Comparison of ENCODE assay signal across 21 mouse cellular contexts in genomic region chr5:88999793-89000192, GRCm38 (mm10).
DNase-seq lines count a peak whose midpoint lies in the region; ATAC-seq lines count a peak whose summit lies in the region.
"Had no signal": no experiment of that assay in that cellular context is flagged by ENCODE, and none has a peak within 500 bp of the region (broad histone marks: within the 10 kb centered on the region; RNA-seq: fewer than 3 reads in every experiment).

No protein-coding gene starts in this region.

- no peaks in the 10 kb centered on the region for H3K4me1 ChIP-seq in kidney, embryonic 15.5 days
- no peaks in the 10 kb centered on the region for H3K4me1 ChIP-seq in kidney, embryonic 16.5 days (ENCODE audit: insufficient read depth, low read length)
- H3K4me1 ChIP-seq: embryonic facial prominence, embryonic 15.5 days; forebrain, embryonic 10.5 days; heart, embryonic 10.5 days had no signal

- peak; percentile 35 for DNase-seq in kidney, adult 11 months
- DNase-seq in kidney, adult 9 months: peak; percentile 74
- peak; percentile 41 for DNase-seq in lung, postnatal 25 days (ENCODE audit: low spot score)
- DNase-seq in lung, postnatal 14 days: no peak
- no peak for DNase-seq in spleen, adult 12 weeks (ENCODE audit: low spot score)
- DNase-seq: adrenal gland, postnatal 10 days; cerebellum, adult 11 months; cerebellum, adult 8-10 months; cerebellum, postnatal 14 days; embryo, embryonic 11 days; gastrocnemius, postnatal 10 days; heart, adult 18-20 months; heart, postnatal 10 days; heart, postnatal 4 days had no signal

- H3K27me3 ChIP-seq in kidney, embryonic 15.5 days: no peaks in the 10 kb centered on the region
- H3K27me3 ChIP-seq in kidney, embryonic 16.5 days (ENCODE audit: insufficient read depth, low read length): no peaks in the 10 kb centered on the region
- H3K27me3 ChIP-seq: embryonic facial prominence, embryonic 15.5 days had no signal

- 83% methylated on average over 6 of the region's 6 CpGs for WGBS in kidney, embryonic 15.5 days
- WGBS in kidney, embryonic 16.5 days: 87% methylated on average over 6 of the region's 6 CpGs

- 0 out of 2 replicates have a peak, but pooled peaks cover 3% of the 10 kb centered on the region for H3K36me3 ChIP-seq in kidney, embryonic 15.5 days
- no peaks in the 10 kb centered on the region for H3K36me3 ChIP-seq in kidney, embryonic 16.5 days (ENCODE audit: insufficient read depth, low read length)
- H3K36me3 ChIP-seq: embryonic facial prominence, embryonic 15.5 days; forebrain, embryonic 10.5 days; heart, embryonic 10.5 days had no signal

- H3K9me3 ChIP-seq in kidney, embryonic 15.5 days (replicated peaks): 0 out of 2 replicates have a peak, but pooled peaks cover 6% of the 10 kb centered on the region
- H3K9me3 ChIP-seq in kidney, embryonic 16.5 days (ENCODE audit: low read length): peaks cover 3% of the 10 kb centered on the region; the same call in 1 of the 2 replicates
- H3K9me3 ChIP-seq: embryonic facial prominence, embryonic 15.5 days; heart, embryonic 10.5 days had no signal

- no peak overlapping the region for H3K4me3 ChIP-seq in kidney, embryonic 15.5 days (replicated peaks)
- H3K4me3 ChIP-seq in kidney, embryonic 16.5 days (ENCODE audit: low read length): no peak overlapping the region
- H3K4me3 ChIP-seq: embryonic facial prominence, embryonic 15.5 days; erythroblast, embryonic 14.5 days; forebrain, embryonic 10.5 days; heart, embryonic 10.5 days had no signal

- ATAC-seq in kidney, embryonic 15.5 days (replicated peaks; ENCODE audit: low FRiP score): no peak
- no peak for ATAC-seq in kidney, embryonic 16.5 days (ENCODE audit: low FRiP score, low TSS enrichment)
- ATAC-seq: forebrain, embryonic 14.5 days had no signal

- H3K4me2 ChIP-seq in kidney, embryonic 15.5 days: no peak overlapping the region
- no peak overlapping the region for H3K4me2 ChIP-seq in kidney, embryonic 16.5 days (replicated peaks; ENCODE audit: low read depth, low read length)
- H3K4me2 ChIP-seq: embryonic facial prominence, embryonic 15.5 days had no signal

- H3K27ac ChIP-seq in kidney, embryonic 15.5 days: no peak overlapping the region
- no peak overlapping the region for H3K27ac ChIP-seq in kidney, embryonic 16.5 days (ENCODE audit: low read length)
- H3K27ac ChIP-seq: embryonic facial prominence, embryonic 15.5 days; forebrain, embryonic 10.5 days; heart, embryonic 10.5 days had no signal

- no peak overlapping the region for H3K9ac ChIP-seq in kidney, embryonic 15.5 days
- H3K9ac ChIP-seq in kidney, embryonic 16.5 days (replicated peaks; ENCODE audit: low read length): no peak overlapping the region
- H3K9ac ChIP-seq: embryonic facial prominence, embryonic 15.5 days had no signal

Comparison
In these comparisons a context has a peak if more than half of its experiments do, and no peak if none do; other contexts are left out.
1. DNase-seq: peak in kidney, adult 11 months (single experiment), kidney, adult 9 months (single experiment) and lung, postnatal 25 days (single experiment); none in lung, postnatal 14 days (single experiment) and spleen, adult 12 weeks (single experiment).